Mouse (Mus musculus) brain, embryonic 14.5 days (tissue): ENCODE data around the gene AI837181.

Experiments
- CTCF ChIP-seq: fragments of 200-500 bp; IDR thresholded peaks from 2 replicates; pipeline ENCODE4 v1.5.1; 2012; ENCODE audit warnings: inconsistent platforms, mild to moderate bottlenecking, moderate library complexity, borderline replicate concordance; ENCODE audit not compliant: insufficient read depth, insufficient read length; ENCODE audit errors: extremely low read depth
- POLR2A ChIP-seq: fragments of 200-500 bp; IDR thresholded peaks from 2 replicates; pipeline ENCODE4 v1.6.1; 2012; ENCODE audit warnings: mild to moderate bottlenecking, inconsistent platforms, borderline replicate concordance; ENCODE audit not compliant: poor library complexity, insufficient read depth, insufficient read length, severe bottlenecking; ENCODE audit errors: extremely low read depth

GRCm38 (mm10) chr19:5466916-5467500 lies 42.1 kb downstream of the AI837181 start:
- TF ChIP-seq CTCF: no peak
- no peak for TF ChIP-seq POLR2A
